Mouse (Mus musculus) neural tube, embryonic 15.5 days (tissue): ENCODE results near the gene Mink1. TPM values are rescaled to one million over a fixed set of nuclear protein-coding genes. Genes with fewer than 3 reads are reported as not detected.

Experiments
- ATAC-seq: fragments of 200-750 bp; cut with Nextera tagmentation; 2 replicates; pipeline ENCODE4 v1.8.0; 2017; ENCODE audit warnings: mild to moderate bottlenecking, moderate TSS enrichment, moderate library complexity; ENCODE audit not compliant: low FRiP score
- H3K27ac ChIP-seq: fragments of 300-500 bp; sonication (generic); replicated peaks from 2 replicates; pipeline ENCODE4 v1.5.1; 2015; ENCODE audit warnings: mild to moderate bottlenecking, inconsistent platforms
- H3K27me3 ChIP-seq: fragments of 300-500 bp; sonication (generic); replicated peaks from 2 replicates; pipeline ENCODE4 v1.6.1; 2015; ENCODE audit warnings: inconsistent platforms
- H3K36me3 ChIP-seq: fragments of 300-500 bp; sonication (generic); 2 replicates; pipeline ENCODE4 v1.6.1; 2015; ENCODE audit warnings: inconsistent platforms
- H3K4me1 ChIP-seq: fragments of 300-500 bp; sonication (generic); 2 replicates; pipeline ENCODE4 v1.6.1; 2015; ENCODE audit warnings: inconsistent platforms
- H3K4me2 ChIP-seq: fragments of 300-500 bp; sonication (generic); 2 replicates; pipeline ENCODE4 v1.6.1; 2015; ENCODE audit warnings: inconsistent platforms, mild to moderate bottlenecking, moderate library complexity
- H3K4me3 ChIP-seq: fragments of 300-500 bp; sonication (generic); replicated peaks from 2 replicates; pipeline ENCODE4 v1.5.1; 2015; ENCODE audit warnings: mild to moderate bottlenecking, inconsistent platforms
- H3K9ac ChIP-seq: fragments of 300-500 bp; sonication (generic); replicated peaks from 2 replicates; pipeline ENCODE4 v1.6.1; 2015; ENCODE audit warnings: mild to moderate bottlenecking, inconsistent platforms
- H3K9me3 ChIP-seq: fragments of 300-500 bp; sonication (generic); replicated peaks from 2 replicates; pipeline ENCODE4 v1.6.1; 2016; ENCODE audit warnings: inconsistent platforms
- WGBS: fragments of 180-500 bp; shearing (Covaris S2); methylation state at CpG from one replicate; pipeline ENCODE4 v1.1.7; 2015; ENCODE audit warnings: mixed read lengths; 5-methylcytosine and 5-hydroxymethylcytosine counted together
- polyA plus RNA-seq: library from polyadenylated mRNA; unstranded; fragments of >200 nt; fragmentation: Nextera tagmentation; extraction: Ambion mirVana; gene quantifications from 2 replicates; pipeline ENCODE4 v1.2.1, GENCODE M21; 2015

Mink1 gene
- polyA plus RNA-seq, 1 experiment from 2014 or later = 16.6 TPM

DNA sequence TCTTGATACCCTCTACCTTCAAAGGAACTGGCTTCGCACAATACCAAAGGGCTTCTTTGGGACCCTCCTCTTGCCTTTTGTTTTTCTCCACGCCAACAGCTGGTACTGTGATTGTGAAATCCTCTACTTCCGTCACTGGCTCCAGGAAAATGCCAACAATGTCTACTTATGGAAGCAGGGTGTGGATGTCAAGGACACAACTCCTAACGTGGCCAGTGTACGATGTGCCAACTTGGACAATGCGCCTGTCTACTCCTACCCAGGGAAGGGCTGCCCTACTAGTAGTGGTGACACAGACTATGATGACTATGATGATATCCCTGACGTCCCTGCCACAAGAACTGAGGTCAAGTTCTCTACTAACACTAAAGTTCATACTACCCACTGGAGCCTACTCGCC, 77.3 kb downstream of the Mink1 start:
- no peak overlapping the region for H3K4me3 ChIP-seq
- 87% methylated on average over 8 of the region's 8 CpGs for WGBS
- no peak overlapping the region for H3K4me2 ChIP-seq
- peaks cover 5% of the 10 kb centered on the region for H3K4me1 ChIP-seq
- H3K9me3 ChIP-seq = no peaks in the 10 kb centered on the region
- ATAC-seq = no peak
- H3K27me3 ChIP-seq = no peaks in the 10 kb centered on the region
- H3K36me3 ChIP-seq = peaks cover 18% of the 10 kb centered on the region
- H3K27ac ChIP-seq = no peak overlapping the region
- H3K9ac ChIP-seq = no peak overlapping the region

GRCm38 (mm10) chr11:70641241-70641640, 78.6 kb downstream of the Mink1 start:
- WGBS = 82% methylated on average over 7 of the region's 7 CpGs
- peaks cover 18% of the 10 kb centered on the region for H3K4me1 ChIP-seq
- no peaks in the 10 kb centered on the region for H3K27me3 ChIP-seq
- no peaks in the 10 kb centered on the region for H3K9me3 ChIP-seq
- no peak overlapping the region for H3K4me2 ChIP-seq
- H3K36me3 ChIP-seq = peaks cover 24% of the 10 kb centered on the region
- no peak overlapping the region for H3K9ac ChIP-seq
- H3K4me3 ChIP-seq = no peak overlapping the region
- H3K27ac ChIP-seq = no peak overlapping the region
- no peak for ATAC-seq

DNA sequence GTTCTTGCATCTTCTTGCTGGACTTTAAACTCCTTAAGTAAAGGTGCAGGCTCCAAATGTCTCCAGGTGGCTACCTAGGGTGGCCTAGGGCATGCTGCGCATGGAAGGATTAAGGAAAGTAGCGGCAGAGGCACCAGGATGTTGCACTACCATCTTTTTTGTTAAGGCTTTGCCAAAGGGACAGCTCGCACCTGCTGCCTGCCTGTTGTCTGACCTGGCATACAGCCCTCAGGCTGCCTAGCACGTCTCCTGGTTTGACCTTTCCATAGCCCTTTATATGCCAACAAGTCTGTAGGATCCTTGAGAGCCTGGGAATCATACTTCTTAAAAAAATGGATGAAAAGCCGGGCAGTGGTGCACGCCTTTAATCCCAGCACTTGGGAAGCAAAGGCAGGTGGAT, 80.4 kb downstream of the Mink1 start:
- Histone ChIP-seq H3K27me3 (no peaks in the 10 kb centered on the region), H3K4me3 (no peak overlapping the region), H3K9me3 (no peaks in the 10 kb centered on the region), H3K27ac (no peak overlapping the region), H3K9ac (no peak overlapping the region), H3K4me1 (peaks cover 26% of the 10 kb centered on the region), H3K4me2 (no peak overlapping the region), H3K36me3 (peaks cover 24% of the 10 kb centered on the region)
- ATAC-seq = no peak
- WGBS = 92% methylated on average over 6 of the region's 6 CpGs

DNA sequence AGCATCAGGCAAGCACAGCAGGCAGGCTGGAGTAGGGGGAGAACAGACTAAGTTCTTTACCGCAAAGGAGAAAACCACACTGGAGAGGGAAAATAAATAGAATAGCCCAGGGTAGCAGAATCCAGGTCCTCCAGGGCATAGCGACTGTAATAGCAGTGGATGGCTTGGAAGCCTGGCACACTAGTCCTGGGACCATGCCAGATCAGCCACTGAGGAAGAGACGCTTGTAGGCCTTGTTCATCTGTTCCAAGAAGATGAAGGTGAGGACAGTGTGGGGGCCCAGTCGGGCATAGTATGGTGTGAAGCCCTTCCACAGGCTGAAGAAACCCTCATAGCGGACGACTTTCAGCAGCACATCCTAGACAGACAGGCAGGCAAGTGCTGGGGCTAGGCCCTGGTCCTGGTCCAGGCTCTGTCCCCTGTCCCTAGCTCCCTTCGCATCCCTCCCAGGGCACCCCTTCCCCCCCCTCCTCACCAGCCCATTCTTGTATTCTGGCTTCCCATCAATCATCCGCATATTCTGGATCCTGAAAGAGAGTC, 82.0 kb downstream of the Mink1 start:
- no peaks in the 10 kb centered on the region for H3K27me3 ChIP-seq
- peaks cover 41% of the 10 kb centered on the region for H3K4me1 ChIP-seq
- H3K4me2 ChIP-seq = no peak overlapping the region
- 94% methylated on average over 8 of the region's 8 CpGs for WGBS
- no peaks in the 10 kb centered on the region for H3K9me3 ChIP-seq
- H3K36me3 ChIP-seq = peaks cover 34% of the 10 kb centered on the region
- H3K9ac ChIP-seq = no peak overlapping the region
- H3K27ac ChIP-seq = no peak overlapping the region
- no peak overlapping the region for H3K4me3 ChIP-seq
- ATAC-seq = no peak

- Histone ChIP-seq H3K4me1 (peaks cover 49% of the 10 kb centered on the region), H3K36me3 (peaks cover 44% of the 10 kb centered on the region), H3K9ac (peak overlapping the region; percentile 90), H3K9me3 (no peaks in the 10 kb centered on the region), H3K4me3 (peak overlapping the region; percentile 76), H3K27me3 (no peaks in the 10 kb centered on the region), H3K4me2 (peak overlapping the region; percentile 100), H3K27ac (peak overlapping the region; percentile 97)
- ATAC-seq = no peak
- WGBS = 91% methylated on average over 12 of the region's 12 CpGs
These were observed 83.0 kb downstream of the Mink1 start for GRCm38 (mm10) chr11:70645461-70646258.

DNA sequence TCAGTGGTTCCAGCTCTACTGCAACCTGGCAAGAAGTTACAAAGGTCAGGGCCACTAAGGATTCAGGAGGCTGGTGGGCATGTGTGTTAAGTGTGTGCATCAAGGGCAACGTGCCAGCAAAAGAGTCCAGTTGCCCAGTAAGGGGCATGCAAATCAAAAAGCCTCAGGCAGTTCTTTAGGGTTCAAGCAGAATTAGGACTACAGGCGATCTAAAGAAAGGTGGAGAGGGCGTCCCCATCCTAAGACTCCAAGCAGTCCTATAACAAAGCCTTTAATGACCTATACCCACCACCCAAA, 83.5 kb downstream of the Mink1 start:
- H3K27ac ChIP-seq = peak overlapping the region; percentile 97
- H3K9ac ChIP-seq = peak overlapping the region; percentile 90
- ATAC-seq = no peak
- peaks cover 50% of the 10 kb centered on the region for H3K36me3 ChIP-seq
- peak overlapping the region; percentile 100 for H3K4me2 ChIP-seq
- H3K4me1 ChIP-seq = peaks cover 54% of the 10 kb centered on the region
- WGBS = 21% methylated on average over 3 of the region's 3 CpGs
- no peaks in the 10 kb centered on the region for H3K27me3 ChIP-seq
- H3K9me3 ChIP-seq = no peaks in the 10 kb centered on the region
- peak overlapping the region; percentile 76 for H3K4me3 ChIP-seq

- Histone ChIP-seq H3K27ac (peak within 1 kb of the TSS; percentile 97), H3K4me1 (peaks cover 61% of the 10 kb centered on the region), H3K9ac (peak within 1 kb of the TSS; percentile 90), H3K36me3 (peaks cover 57% of the 10 kb centered on the region), H3K4me3 (peak within 1 kb of the TSS; percentile 76), H3K27me3 (no peaks in the 10 kb centered on the region), H3K4me2 (peak within 1 kb of the TSS; percentile 100), H3K9me3 (no peaks in the 10 kb centered on the region)
- ATAC-seq = peak; percentile 92
- under 1% methylated on average over 63 of the region's 63 CpGs for WGBS
These were observed 84.3 kb downstream of the Mink1 start, which contains the start of the genes Rnf167 and Slc25a11 for GRCm38 (mm10) chr11:70646691-70647650. Gene Rnf167, plus strand, starts transcription at chr11:70647235. Gene Slc25a11, minus strand, starts transcription at chr11:70647479.

GRCm38 (mm10) chr11:70647716-70648420, 85.2 kb downstream of the Mink1 start:
- H3K9ac ChIP-seq = peak overlapping the region; percentile 80
- no peaks in the 10 kb centered on the region for H3K27me3 ChIP-seq
- H3K36me3 ChIP-seq = peaks cover 52% of the 10 kb centered on the region
- 0 out of 2 replicates have a peak, but pooled peaks have one; percentile 12 for ATAC-seq
- H3K9me3 ChIP-seq = no peaks in the 10 kb centered on the region
- WGBS = 5% methylated on average over 28 of the region's 28 CpGs
- peak overlapping the region; percentile 76 for H3K4me3 ChIP-seq
- peak overlapping the region; percentile 97 for H3K27ac ChIP-seq
- peak overlapping the region; percentile 100 for H3K4me2 ChIP-seq
- peaks cover 70% of the 10 kb centered on the region for H3K4me1 ChIP-seq

DNA sequence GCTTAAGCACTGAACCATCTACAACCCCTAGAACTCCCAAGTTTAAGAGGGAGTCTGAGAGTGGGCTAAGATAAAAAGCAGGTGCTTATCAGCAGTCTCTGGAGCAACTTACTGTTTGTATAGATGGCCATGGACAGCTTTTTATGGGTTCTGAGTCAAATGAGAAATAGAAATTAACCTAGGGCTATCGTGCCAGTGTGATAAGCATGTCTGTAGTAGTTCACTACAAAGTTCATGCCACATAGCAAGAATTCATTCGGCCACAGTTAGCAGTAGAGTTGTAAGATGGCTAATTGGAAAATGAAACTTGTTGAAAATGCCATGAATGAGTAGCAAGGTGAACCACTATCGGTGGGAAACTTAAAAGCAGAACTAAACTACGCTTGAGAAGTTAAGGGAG, 85.8 kb downstream of the Mink1 start:
- Histone ChIP-seq H3K27me3 (no peaks in the 10 kb centered on the region), H3K4me1 (peaks cover 77% of the 10 kb centered on the region), H3K4me3 (peak overlapping the region; percentile 76), H3K9me3 (no peaks in the 10 kb centered on the region), H3K9ac (peak overlapping the region; percentile 80), H3K36me3 (peaks cover 51% of the 10 kb centered on the region), H3K4me2 (peak overlapping the region; percentile 100), H3K27ac (no peak overlapping the region)
- no peak for ATAC-seq
- WGBS = 82% methylated on average over 4 of the region's 4 CpGs

DNA sequence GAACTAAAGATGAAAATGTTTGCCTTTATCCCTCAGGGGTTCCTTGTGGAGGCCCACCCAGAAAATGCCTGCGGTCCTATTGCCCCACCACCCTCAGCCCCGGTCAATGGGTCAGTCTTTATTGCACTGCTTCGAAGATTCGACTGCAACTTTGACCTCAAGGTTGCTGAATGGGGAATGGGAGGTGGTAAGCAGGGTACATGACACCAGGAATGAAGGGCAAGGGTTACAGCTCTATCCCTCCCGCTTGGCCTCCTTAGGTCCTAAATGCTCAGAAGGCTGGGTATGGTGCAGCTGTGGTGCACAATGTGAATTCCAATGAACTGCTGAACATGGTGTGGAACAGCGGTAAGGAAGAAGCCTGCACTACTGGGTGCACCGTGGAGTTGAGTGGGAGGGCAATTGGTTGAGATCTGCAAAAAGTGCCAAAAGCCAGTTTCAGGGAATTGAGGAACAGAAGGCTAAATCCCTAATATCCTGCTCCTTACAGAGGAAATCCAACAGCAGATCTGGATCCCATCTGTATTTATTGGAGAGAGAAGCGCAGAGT, 86.6 kb downstream of the Mink1 start:
- ATAC-seq = no peak
- Histone ChIP-seq H3K27me3 (no peaks in the 10 kb centered on the region), H3K9ac (no peak overlapping the region), H3K27ac (0 out of 2 replicates have a peak overlapping the region, but pooled peaks have one; percentile 18), H3K4me1 (peaks cover 77% of the 10 kb centered on the region), H3K36me3 (peaks cover 47% of the 10 kb centered on the region), H3K4me3 (no peak overlapping the region), H3K9me3 (no peaks in the 10 kb centered on the region), H3K4me2 (peak overlapping the region; percentile 100)
- 87% methylated on average over 8 of the region's 8 CpGs for WGBS
